Mouse (Mus musculus): ENCODE measurements around the gene Vps53. TPM values are rescaled to one million over a fixed set of nuclear protein-coding genes. Genes with fewer than 3 reads are reported as not detected.

The Vps53 gene
- polyA plus RNA-seq, 1 experiment from 2014 or later: 44.3 TPM

DNA sequence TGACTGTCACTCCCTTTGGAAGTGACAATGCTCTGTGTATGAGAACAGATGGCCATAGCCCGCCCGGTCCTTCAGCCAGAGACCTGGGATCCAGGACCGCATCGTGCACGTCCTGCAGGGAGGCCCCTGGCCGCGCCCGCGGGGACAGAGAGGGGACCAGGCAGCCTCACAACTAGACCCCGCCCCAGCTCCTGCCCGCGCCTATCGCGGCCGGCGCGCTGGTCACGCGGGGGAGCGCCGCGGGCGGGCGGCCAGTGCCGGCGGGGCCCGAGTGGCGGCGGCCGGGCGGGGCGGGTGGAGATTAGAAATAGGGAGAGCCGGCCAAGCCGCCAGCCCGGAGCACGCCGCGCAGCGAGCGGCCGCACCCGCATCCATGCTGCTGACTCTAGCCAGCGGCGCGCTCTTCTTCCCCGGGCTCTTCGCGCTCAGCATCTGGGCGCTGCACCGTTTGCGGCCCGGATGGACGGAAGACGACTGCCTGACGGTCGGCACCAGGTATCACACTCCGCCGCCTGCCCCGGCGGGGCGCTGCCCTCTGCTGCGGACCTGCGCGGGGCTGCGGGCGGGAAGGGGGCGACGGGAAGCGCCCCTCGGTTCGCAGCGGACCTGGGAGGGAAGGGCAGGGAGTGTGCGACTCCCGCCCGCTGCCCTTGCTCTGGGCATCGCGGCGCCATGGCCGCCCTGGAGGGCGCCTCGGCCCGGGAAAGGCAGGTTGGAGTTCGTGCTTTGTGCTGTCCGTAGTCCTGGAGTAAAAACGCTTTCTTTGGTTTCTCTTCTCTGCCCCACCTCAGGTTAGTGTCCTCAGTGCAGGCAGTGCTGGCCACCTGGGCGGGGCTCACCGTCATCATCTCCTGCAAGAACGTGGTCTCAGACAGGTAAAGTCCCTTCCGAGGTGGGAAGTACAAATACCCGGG, 22.6 kb upstream of the Vps53 start:
- Histone ChIP-seq H3K4me2 (peak overlapping the region; percentile 88), H3K36me3 (peaks cover 23% of the 10 kb centered on the region), H3K9me3 (no peaks in the 10 kb centered on the region), H3K27me3 (no peaks in the 10 kb centered on the region), H3K4me3 (peak overlapping the region; percentile 88), H3K9ac (peak overlapping the region; percentile 81), H3K27ac (peak overlapping the region; percentile 89), H3K4me1 (peaks cover 16% of the 10 kb centered on the region)
- under 1% methylated on average over 84 of the region's 90 CpGs for WGBS
- ATAC-seq (ENCODE audit: insufficient number of reproducible peaks, low FRiP score, low TSS enrichment, low read depth): peak; percentile 97

DNA sequence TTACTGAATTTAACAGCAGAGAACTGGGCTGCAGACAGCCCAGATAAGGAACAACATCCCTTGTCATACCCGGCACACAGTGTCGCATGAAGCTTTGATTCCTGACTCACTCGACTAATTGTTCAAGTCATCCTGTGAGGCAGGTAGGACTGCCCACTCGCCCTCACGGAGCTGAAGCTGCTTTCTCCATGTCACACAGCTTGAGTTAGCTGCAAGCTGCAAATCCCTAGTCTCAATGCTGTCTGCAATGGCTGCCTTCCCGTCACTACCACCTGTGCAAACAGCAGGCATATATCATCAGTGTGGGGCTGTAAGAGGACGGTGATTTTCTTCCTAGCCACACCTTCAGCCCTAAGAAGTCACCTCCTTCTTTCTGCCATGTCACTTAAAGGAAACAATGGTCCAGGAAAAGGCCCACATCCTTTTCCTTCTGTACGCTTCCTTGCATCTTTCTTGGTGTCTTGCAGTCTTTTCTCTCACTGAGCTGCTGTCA, 17.6 kb upstream of the Vps53 start:
- no peak overlapping the region for H3K4me3 ChIP-seq
- H3K27me3 ChIP-seq: no peaks in the 10 kb centered on the region
- no peaks in the 10 kb centered on the region for H3K9me3 ChIP-seq
- H3K36me3 ChIP-seq: no peaks in the 10 kb centered on the region
- ATAC-seq (ENCODE audit: insufficient number of reproducible peaks, low FRiP score, low TSS enrichment, low read depth): no peak
- H3K27ac ChIP-seq: no peak overlapping the region
- WGBS: 52% methylated on average over 8 of the region's 8 CpGs
- H3K4me2 ChIP-seq: no peak overlapping the region
- H3K9ac ChIP-seq: no peak overlapping the region
- H3K4me1 ChIP-seq: peaks cover 7% of the 10 kb centered on the region; the same call in 1 of the 2 replicates

DNA sequence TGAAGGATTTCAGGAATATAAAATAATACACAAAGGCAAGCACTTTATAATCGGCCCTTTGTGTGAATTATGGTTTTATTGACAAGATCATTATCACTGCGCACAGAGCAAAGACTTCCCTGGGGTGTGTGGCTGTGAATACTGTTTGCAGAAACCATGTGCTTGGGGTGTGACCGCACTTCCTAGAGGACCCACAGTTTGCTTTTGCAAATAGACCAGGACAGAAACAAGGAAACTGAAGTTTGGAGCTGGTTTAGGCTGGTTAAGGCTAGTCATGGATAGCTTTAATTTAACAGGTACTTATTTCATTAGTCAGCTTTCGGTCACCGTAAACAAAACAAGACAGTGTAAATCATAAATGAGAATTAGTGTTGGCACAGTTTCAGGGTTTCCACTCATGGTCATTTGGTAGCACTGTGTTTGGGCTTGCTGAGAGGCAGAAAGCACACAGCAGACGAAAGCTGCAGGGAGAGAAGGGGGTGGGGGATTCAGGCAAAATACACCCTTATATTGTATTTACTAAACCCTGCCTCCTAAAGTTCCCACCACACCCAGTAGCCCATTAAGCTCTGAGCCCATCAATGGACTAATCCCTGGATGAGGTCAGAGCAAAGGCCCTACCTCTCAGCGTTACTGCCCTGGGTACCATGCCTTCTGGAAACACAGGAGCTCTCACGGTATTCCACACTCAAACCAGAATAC, 17.0 kb upstream of the Vps53 start:
- Histone ChIP-seq H3K4me3 (no peak overlapping the region), H3K9ac (no peak overlapping the region), H3K9me3 (no peaks in the 10 kb centered on the region), H3K27ac (no peak overlapping the region), H3K4me1 (peaks cover 3% of the 10 kb centered on the region; the same call in 1 of the 2 replicates), H3K27me3 (no peaks in the 10 kb centered on the region), H3K4me2 (no peak overlapping the region), H3K36me3 (no peaks in the 10 kb centered on the region)
- ATAC-seq (ENCODE audit: insufficient number of reproducible peaks, low FRiP score, low TSS enrichment, low read depth): no peak
- WGBS: 50% methylated on average over 8 of the region's 8 CpGs

GRCm38 (mm10) chr11:76186908-76187307, 7.5 kb upstream of the Vps53 start:
- Histone ChIP-seq H3K4me1 (no peaks in the 10 kb centered on the region), H3K4me3 (no peak overlapping the region)

DNA sequence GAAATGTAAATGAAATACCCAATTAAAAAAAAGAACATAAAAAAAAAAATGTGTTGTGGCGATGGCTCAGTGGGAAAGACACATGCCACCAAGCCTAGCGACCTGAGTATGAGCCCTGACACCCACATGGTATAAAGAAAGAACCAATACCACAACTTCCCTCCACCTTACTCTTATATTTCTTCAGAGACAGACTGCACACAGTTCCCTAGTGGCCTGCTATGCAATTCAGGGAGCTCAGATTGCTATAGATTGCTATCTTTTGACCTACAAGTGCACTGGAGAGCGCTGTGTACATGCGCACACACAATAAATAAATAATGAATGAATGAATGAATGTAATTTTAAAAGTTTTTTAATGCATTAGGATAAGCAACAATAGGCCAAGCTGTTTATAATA, 4.3 kb upstream of the Vps53 start:
- H3K27ac ChIP-seq: no peak overlapping the region
- no peak overlapping the region for H3K9ac ChIP-seq
- no peaks in the 10 kb centered on the region for H3K9me3 ChIP-seq
- peaks cover 5% of the 10 kb centered on the region for H3K4me1 ChIP-seq
- H3K4me3 ChIP-seq: no peak overlapping the region
- WGBS: 80% methylated on average over 4 of the region's 4 CpGs
- no peak overlapping the region for H3K4me2 ChIP-seq
- H3K27me3 ChIP-seq: no peaks in the 10 kb centered on the region; the same call in 1 of the 2 replicates
- ATAC-seq (ENCODE audit: insufficient number of reproducible peaks, low FRiP score, low TSS enrichment, low read depth): no peak
- no peaks in the 10 kb centered on the region for H3K36me3 ChIP-seq

More at GRCm38 (mm10) chr11:76186908-76187307, 7.5 kb upstream of the Vps53 start:
- no peaks in the 10 kb centered on the region; the same call in 1 of the 2 replicates for H3K27me3 ChIP-seq
- no peaks in the 10 kb centered on the region for H3K9me3 ChIP-seq
- 74% methylated on average over 6 of the region's 6 CpGs for WGBS
- no peak overlapping the region for H3K27ac ChIP-seq
- ATAC-seq (ENCODE audit: insufficient number of reproducible peaks, low FRiP score, low TSS enrichment, low read depth): no peak
- H3K36me3 ChIP-seq: no peaks in the 10 kb centered on the region
- H3K4me2 ChIP-seq: no peak overlapping the region
- H3K9ac ChIP-seq: no peak overlapping the region

DNA sequence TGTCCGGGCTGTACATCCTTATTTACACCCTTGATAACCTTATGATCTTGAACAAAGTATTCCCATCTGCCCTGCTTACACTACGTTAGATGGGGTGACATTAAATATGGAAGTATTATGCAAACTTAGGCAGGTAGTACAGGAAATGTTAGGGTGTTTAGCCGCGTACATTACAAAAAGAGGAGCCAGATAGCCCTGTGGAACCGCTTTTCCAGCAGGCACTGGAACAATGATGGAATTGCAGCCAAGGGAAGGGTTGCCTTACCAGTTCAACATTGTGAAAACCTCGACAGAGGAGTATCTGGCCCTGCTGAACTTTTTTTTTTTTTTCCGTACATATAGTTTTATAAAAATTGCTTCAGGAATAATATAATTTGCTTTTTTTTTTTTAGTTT, 696 bp upstream of the Vps53 start:
- no peak for ATAC-seq (ENCODE audit: insufficient number of reproducible peaks, low FRiP score, low TSS enrichment, low read depth)
- H3K4me3 ChIP-seq: peak overlapping the region; percentile 94
- H3K9me3 ChIP-seq: no peaks in the 10 kb centered on the region
- H3K36me3 ChIP-seq: peaks cover 7% of the 10 kb centered on the region; the same call in 1 of the 2 replicates
- H3K27me3 ChIP-seq: no peaks in the 10 kb centered on the region; the same call in 1 of the 2 replicates
- H3K9ac ChIP-seq: peak overlapping the region; percentile 63; the same call in 1 of the 2 replicates
- peak overlapping the region; percentile 90 for H3K4me2 ChIP-seq
- peaks cover 8% of the 10 kb centered on the region for H3K4me1 ChIP-seq
- H3K27ac ChIP-seq: peak overlapping the region; percentile 71
- WGBS: 15% methylated on average over 7 of the region's 7 CpGs

DNA sequence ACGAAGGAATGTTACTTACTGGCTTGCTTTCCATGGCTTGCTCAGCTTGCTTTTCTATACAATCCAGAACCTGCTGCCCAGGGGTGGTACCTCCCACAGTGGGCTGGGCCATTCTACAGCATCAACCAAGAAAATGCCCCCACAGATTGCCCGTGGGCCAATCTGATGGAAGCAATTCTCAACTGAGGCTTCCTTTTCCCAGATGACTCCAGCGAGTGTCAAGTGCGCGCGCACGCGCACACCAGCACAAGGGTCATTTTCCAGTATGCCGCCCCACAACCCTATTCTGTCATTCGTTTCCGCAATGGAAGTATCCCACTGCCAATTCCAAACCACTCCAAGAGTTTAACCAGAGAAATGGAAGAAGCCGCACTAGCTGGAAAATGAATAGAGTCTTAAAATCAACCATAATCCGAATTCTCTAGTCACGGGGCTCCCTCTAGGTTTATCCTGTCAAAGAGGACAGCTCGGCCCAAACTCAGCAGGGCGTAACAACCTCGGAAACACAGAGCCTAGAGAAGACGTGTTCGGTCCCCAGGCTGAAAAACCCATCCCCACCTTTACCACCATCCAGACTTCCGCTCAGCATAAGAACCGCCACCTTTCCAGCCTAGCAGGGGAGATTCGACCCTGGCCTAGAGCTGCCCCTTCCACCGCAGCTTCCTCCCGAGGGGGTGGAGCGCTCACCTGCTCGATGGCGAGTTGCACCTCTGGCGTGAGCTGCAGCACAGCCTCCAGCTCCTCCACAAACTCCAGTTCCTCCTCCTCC, 537 bp downstream of the Vps53 start:
- Histone ChIP-seq H3K27ac (peak overlapping the region; percentile 71), H3K9ac (peak overlapping the region; percentile 63), H3K36me3 (peaks cover 9% of the 10 kb centered on the region; the same call in 1 of the 2 replicates), H3K27me3 (no peaks in the 10 kb centered on the region), H3K4me2 (peak overlapping the region; percentile 90), H3K4me1 (peaks cover 8% of the 10 kb centered on the region), H3K9me3 (no peaks in the 10 kb centered on the region), H3K4me3 (peak overlapping the region; percentile 94)
- WGBS: 2% methylated on average over 28 of the region's 28 CpGs
- peak; percentile 57 for ATAC-seq (ENCODE audit: insufficient number of reproducible peaks, low FRiP score, low TSS enrichment, low read depth)

DNA sequence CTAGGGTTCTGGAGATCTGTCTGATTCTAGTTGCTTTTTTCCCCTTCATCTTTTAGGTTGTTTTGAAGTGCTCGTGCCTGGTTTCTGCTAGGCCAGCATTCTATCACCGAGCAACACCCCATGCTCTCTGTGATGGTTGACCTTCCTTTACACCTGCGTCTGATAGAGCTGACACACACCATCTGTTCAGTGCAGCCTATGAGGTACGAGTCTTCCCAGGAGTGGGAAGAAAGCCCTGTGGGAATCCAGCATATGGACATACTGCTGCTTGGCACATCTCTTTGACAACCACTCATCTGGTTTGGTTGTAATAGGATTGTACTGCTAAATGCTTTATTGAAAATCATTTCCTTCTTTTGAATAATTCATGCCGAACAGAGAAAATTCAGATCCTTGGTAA, 9.2 kb downstream of the Vps53 start:
- Histone ChIP-seq H3K4me3 (no peak overlapping the region), H3K9me3 (no peaks in the 10 kb centered on the region), H3K27me3 (no peaks in the 10 kb centered on the region), H3K4me2 (no peak overlapping the region), H3K4me1 (peaks cover 6% of the 10 kb centered on the region), H3K36me3 (peaks cover 23% of the 10 kb centered on the region), H3K27ac (no peak overlapping the region), H3K9ac (no peak overlapping the region)
- no peak for ATAC-seq (ENCODE audit: insufficient number of reproducible peaks, low FRiP score, low TSS enrichment, low read depth)
- WGBS: 69% methylated on average over 5 of the region's 5 CpGs

DNA sequence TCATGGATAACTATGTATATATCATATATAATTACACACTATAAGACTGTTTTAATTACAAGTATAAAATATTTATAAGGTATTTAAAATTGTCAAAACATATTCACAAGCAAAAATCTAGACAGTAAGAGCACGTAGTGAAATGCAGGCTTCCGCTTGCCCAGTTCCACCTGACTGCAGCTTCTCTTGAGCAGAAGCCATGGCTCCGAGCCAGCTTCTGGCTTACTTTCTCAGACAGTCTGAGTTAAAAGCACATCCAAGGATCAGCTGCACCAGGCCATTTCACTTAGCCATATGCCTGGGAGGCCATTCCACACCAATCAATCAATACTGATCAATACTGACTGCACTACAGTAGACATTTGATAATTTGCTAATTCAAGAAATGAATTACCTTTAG, 10.5 kb downstream of the Vps53 start:
- H3K4me1 ChIP-seq: peaks cover 6% of the 10 kb centered on the region
- H3K9ac ChIP-seq: no peak overlapping the region
- 60% methylated on average over 3 of the region's 3 CpGs for WGBS
- H3K4me2 ChIP-seq: no peak overlapping the region
- H3K27ac ChIP-seq: no peak overlapping the region
- H3K4me3 ChIP-seq: no peak overlapping the region
- H3K9me3 ChIP-seq: no peaks in the 10 kb centered on the region
- no peaks in the 10 kb centered on the region for H3K27me3 ChIP-seq
- H3K36me3 ChIP-seq: peaks cover 26% of the 10 kb centered on the region
- no peak for ATAC-seq (ENCODE audit: insufficient number of reproducible peaks, low FRiP score, low TSS enrichment, low read depth)

GRCm38 (mm10) chr11:76167079-76167765, 12.2 kb downstream of the Vps53 start:
- Histone ChIP-seq H3K9me3 (no peaks in the 10 kb centered on the region), H3K27ac (no peak overlapping the region), H3K36me3 (peaks cover 27% of the 10 kb centered on the region), H3K4me1 (peaks cover 6% of the 10 kb centered on the region), H3K4me3 (no peak overlapping the region), H3K27me3 (no peaks in the 10 kb centered on the region), H3K4me2 (no peak overlapping the region), H3K9ac (no peak overlapping the region)
- ATAC-seq (ENCODE audit: insufficient number of reproducible peaks, low FRiP score, low TSS enrichment, low read depth): no peak
- 19% methylated on average over 5 of the region's 5 CpGs for WGBS

DNA sequence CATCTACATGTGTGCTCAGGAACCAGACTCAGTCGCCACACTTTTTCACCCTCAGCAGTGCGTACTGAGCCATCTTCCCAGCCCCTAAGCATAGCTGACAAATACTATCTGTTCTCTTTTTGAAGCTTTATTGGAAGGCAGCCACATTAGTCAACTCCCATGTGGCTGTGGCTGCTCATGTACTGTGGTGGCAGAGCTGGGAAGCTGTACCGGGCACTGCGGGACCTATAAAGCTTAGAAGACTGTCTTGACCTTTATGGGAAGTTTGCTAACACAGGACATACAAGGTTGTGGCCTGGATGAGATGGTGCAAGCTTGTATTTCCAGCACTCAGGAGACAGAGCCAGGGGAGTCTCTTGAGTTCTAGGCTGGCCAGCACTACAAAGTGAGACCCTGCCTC, 12.8 kb downstream of the Vps53 start:
- 87% methylated on average over 4 of the region's 4 CpGs for WGBS
- peaks cover 6% of the 10 kb centered on the region for H3K4me1 ChIP-seq
- ATAC-seq (ENCODE audit: insufficient number of reproducible peaks, low FRiP score, low TSS enrichment, low read depth): no peak
- H3K9ac ChIP-seq: no peak overlapping the region
- H3K36me3 ChIP-seq: peaks cover 22% of the 10 kb centered on the region
- no peak overlapping the region for H3K4me2 ChIP-seq
- H3K4me3 ChIP-seq: no peak overlapping the region
- no peak overlapping the region for H3K27ac ChIP-seq
- no peaks in the 10 kb centered on the region for H3K27me3 ChIP-seq
- H3K9me3 ChIP-seq: no peaks in the 10 kb centered on the region
